Mouse (Mus musculus): Measurements from ENCODE around the gene Olfr1107.

DNA sequence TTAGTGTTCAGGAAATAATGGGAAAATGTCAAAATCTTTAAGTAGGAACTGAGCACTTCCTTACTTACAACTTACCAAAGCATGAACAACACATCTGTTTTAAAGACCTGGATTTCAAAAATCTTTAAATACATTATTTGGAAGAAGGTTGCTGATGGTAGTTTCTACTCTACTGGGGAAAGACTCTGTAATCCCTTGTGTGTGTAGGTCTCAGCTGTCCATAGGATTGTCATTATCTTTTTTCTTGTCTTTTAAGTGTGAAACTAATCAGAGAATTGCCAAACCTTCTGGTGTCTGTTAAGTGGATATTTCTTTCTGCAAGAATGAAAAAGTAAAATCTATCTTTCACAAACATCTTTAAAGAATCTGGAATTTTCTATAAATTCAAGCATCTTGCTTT is 38.9 kb upstream of the Olfr1107 start, which contains the start of gene Olfr259:
- TF ChIP-seq MYOD1 (IDR thresholded peaks at IDR 0.05; ENCODE audit: control insufficient read depth in 1 of 3, insufficient read length in 2 of 3, low read depth in 2 of 3), result no peak
- no peak for TF ChIP-seq POLR2AphosphoS2 (IDR thresholded peaks at IDR 0.05; ENCODE audit: insufficient read length, low read depth)
- no peak for TF ChIP-seq POLR2A (IDR thresholded peaks at IDR 0.05; ENCODE audit: insufficient read length, low read depth)
- TF ChIP-seq TCF12 (IDR thresholded peaks at IDR 0.05; ENCODE audit: insufficient read depth, poor library complexity, severe bottlenecking), result no peak
- TF ChIP-seq E2F4 (IDR thresholded peaks at IDR 0.05; ENCODE audit: insufficient read depth), result no peak
- TF ChIP-seq REST (IDR thresholded peaks at IDR 0.05; ENCODE audit: insufficient read depth, insufficient read length), result no peak
- no peak for TF ChIP-seq MAX (IDR thresholded peaks at IDR 0.05; ENCODE audit: low read depth)
- no peak for TF ChIP-seq MYOG (IDR thresholded peaks at IDR 0.05; ENCODE audit: control insufficient read depth in 1 of 3, insufficient read depth in 1 of 3, insufficient read length in 2 of 3, low read depth in 2 of 3)
- no peak for TF ChIP-seq CEBPB (IDR thresholded peaks at IDR 0.05; ENCODE audit: insufficient read depth, poor library complexity, severe bottlenecking)
